Mouse (Mus musculus) kidney, embryonic 15.5 days (tissue): ENCODE results near the gene Gm29666. TPM values are rescaled to one million over a fixed set of nuclear protein-coding genes. Genes with fewer than 3 reads are reported as not detected.
"Not testable (repeated sequence)": the region's sequence is repeated elsewhere in the genome, so short reads cannot be mapped to it uniquely, and the experiment has no call there.

ENCODE experiments used
- ATAC-seq: fragments of 200-750 bp; cut with Nextera tagmentation; replicated peaks from 2 replicates; pipeline ENCODE4 v1.8.0; 2017; ENCODE audit warnings: moderate TSS enrichment; ENCODE audit not compliant: low FRiP score
- H3K27ac ChIP-seq: fragments of 300-500 bp; sonication (generic); 2 replicates; pipeline ENCODE4 v1.5.1; 2015; ENCODE audit warnings: mild to moderate bottlenecking, inconsistent platforms
- H3K27me3 ChIP-seq: fragments of 300-500 bp; sonication (generic); 2 replicates; pipeline ENCODE4 v1.6.1; 2015; ENCODE audit warnings: inconsistent platforms
- H3K36me3 ChIP-seq: fragments of 300-500 bp; sonication (generic); 2 replicates; pipeline ENCODE4 v1.6.1; 2015; ENCODE audit warnings: inconsistent platforms
- H3K4me1 ChIP-seq: fragments of 300-500 bp; sonication (generic); 2 replicates; pipeline ENCODE4 v1.6.1; 2015; ENCODE audit warnings: inconsistent platforms
- H3K4me2 ChIP-seq: fragments of 300-500 bp; sonication (generic); 2 replicates; pipeline ENCODE4 v1.6.1; 2015; ENCODE audit warnings: moderate library complexity, mild to moderate bottlenecking, inconsistent platforms
- H3K4me3 ChIP-seq: fragments of 300-500 bp; sonication (generic); replicated peaks from 2 replicates; pipeline ENCODE4 v1.5.1; 2015; ENCODE audit warnings: mild to moderate bottlenecking, inconsistent platforms
- H3K9ac ChIP-seq: fragments of 300-500 bp; sonication (generic); 2 replicates; pipeline ENCODE4 v1.6.1; 2015; ENCODE audit warnings: mild to moderate bottlenecking, inconsistent platforms
- H3K9me3 ChIP-seq: fragments of 300-500 bp; sonication (generic); replicated peaks from 2 replicates; pipeline ENCODE4 v1.6.1; 2016; ENCODE audit warnings: inconsistent platforms
- WGBS: fragments of 180-500 bp; shearing (Covaris S2); methylation state at CpG from one replicate; pipeline ENCODE4 v1.1.7; 2015; ENCODE audit warnings: mixed read lengths; 5-methylcytosine and 5-hydroxymethylcytosine counted together
- polyA plus RNA-seq: library from polyadenylated mRNA; unstranded; fragments of >200 nt; fragmentation: Nextera tagmentation; extraction: Ambion mirVana; gene quantifications from 2 replicates; pipeline ENCODE4 v1.2.1, GENCODE M21; 2015

The Gm29666 gene
- polyA plus RNA-seq, 1 experiment from 2014 or later, result 1.0 TPM

GRCm38 (mm10) chr15:84898077-84898476 lies 21.8 kb downstream of the Gm29666 start:
- Histone ChIP-seq H3K4me1 (peaks cover 11% of the 10 kb centered on the region; the same call in 1 of the 2 replicates), H3K9me3 (no peaks in the 10 kb centered on the region), H3K27me3 (no peaks in the 10 kb centered on the region), H3K4me2 (no peak overlapping the region), H3K9ac (no peak overlapping the region), H3K4me3 (no peak overlapping the region), H3K36me3 (no peaks in the 10 kb centered on the region), H3K27ac (no peak overlapping the region)
- 21% methylated on average over 7 of the region's 7 CpGs for WGBS
- ATAC-seq, result no peak

- no peak for ATAC-seq
- no peak overlapping the region for H3K27ac ChIP-seq
- H3K4me2 ChIP-seq, result no peak overlapping the region
- H3K4me1 ChIP-seq, result peaks cover 11% of the 10 kb centered on the region; the same call in 1 of the 2 replicates
- H3K9ac ChIP-seq, result no peak overlapping the region
- no peaks in the 10 kb centered on the region for H3K36me3 ChIP-seq
- H3K27me3 ChIP-seq, result no peaks in the 10 kb centered on the region
- no peak overlapping the region for H3K4me3 ChIP-seq
- H3K9me3 ChIP-seq, result no peaks in the 10 kb centered on the region
- 86% methylated on average over 1 of the region's 1 CpGs for WGBS
These were observed 23.2 kb downstream of the Gm29666 start for GRCm38 (mm10) chr15:84896664-84897063.

- H3K4me2 ChIP-seq, ATAC-seq, H3K27me3 ChIP-seq, H3K9ac ChIP-seq, H3K27ac ChIP-seq, H3K9me3 ChIP-seq, H3K36me3 ChIP-seq, H3K4me3 ChIP-seq: not testable (repeated sequence)
- WGBS, result 72% methylated on average over 10 of the region's 10 CpGs
- peaks cover 11% of the 10 kb centered on the region; the same call in 1 of the 2 replicates for H3K4me1 ChIP-seq
These were observed 23.6 kb downstream of the Gm29666 start for GRCm38 (mm10) chr15:84896216-84896615.

GRCm38 (mm10) chr15:84891658-84892057 lies 28.2 kb downstream of the Gm29666 start:
- ATAC-seq, result no peak
- H3K4me1 ChIP-seq, result no peaks in the 10 kb centered on the region
- no peak overlapping the region for H3K27ac ChIP-seq
- no peaks in the 10 kb centered on the region for H3K9me3 ChIP-seq
- WGBS, result 5% methylated on average over 3 of the region's 3 CpGs
- no peaks in the 10 kb centered on the region for H3K36me3 ChIP-seq
- H3K9ac ChIP-seq, result no peak overlapping the region
- H3K4me3 ChIP-seq, result no peak overlapping the region
- no peak overlapping the region for H3K4me2 ChIP-seq
- H3K27me3 ChIP-seq, result no peaks in the 10 kb centered on the region

GRCm38 (mm10) chr15:84891246-84891645 lies 28.6 kb downstream of the Gm29666 start:
- Histone ChIP-seq H3K4me3 (no peak overlapping the region), H3K4me2 (no peak overlapping the region), H3K9ac (no peak overlapping the region), H3K36me3 (no peaks in the 10 kb centered on the region), H3K27ac (no peak overlapping the region), H3K9me3 (no peaks in the 10 kb centered on the region), H3K27me3 (no peaks in the 10 kb centered on the region), H3K4me1 (no peaks in the 10 kb centered on the region)
- WGBS, result 56% methylated on average over 3 of the region's 3 CpGs
- ATAC-seq, result no peak

- H3K4me3 ChIP-seq, result no peak overlapping the region
- no peak for ATAC-seq
- no peaks in the 10 kb centered on the region for H3K27me3 ChIP-seq
- no peak overlapping the region for H3K4me2 ChIP-seq
- 81% methylated on average over 12 of the region's 12 CpGs for WGBS
- H3K27ac ChIP-seq, result no peak overlapping the region
- H3K9me3 ChIP-seq, result no peaks in the 10 kb centered on the region
- H3K9ac ChIP-seq, result no peak overlapping the region
- H3K36me3 ChIP-seq, result no peaks in the 10 kb centered on the region
- H3K4me1 ChIP-seq, result no peaks in the 10 kb centered on the region
These were observed 31.8 kb downstream of the Gm29666 start for GRCm38 (mm10) chr15:84888066-84888465.

GRCm38 (mm10) chr15:84877029-84877815 lies 42.6 kb downstream of the Gm29666 start:
- Histone ChIP-seq H3K27ac (no peak overlapping the region), H3K4me1 (no peaks in the 10 kb centered on the region), H3K36me3 (no peaks in the 10 kb centered on the region), H3K4me3 (no peak overlapping the region), H3K9me3 (no peaks in the 10 kb centered on the region), H3K4me2 (no peak overlapping the region), H3K27me3 (no peaks in the 10 kb centered on the region), H3K9ac (no peak overlapping the region)
- WGBS, result 74% methylated on average over 12 of the region's 12 CpGs
- ATAC-seq, result no peak

GRCm38 (mm10) chr15:84873867-84874266 lies 46.0 kb downstream of the Gm29666 start:
- H3K4me1 ChIP-seq, result no peaks in the 10 kb centered on the region
- no peaks in the 10 kb centered on the region for H3K9me3 ChIP-seq
- 73% methylated on average over 4 of the region's 4 CpGs for WGBS
- no peak overlapping the region for H3K27ac ChIP-seq
- no peak overlapping the region for H3K4me3 ChIP-seq
- H3K36me3 ChIP-seq, result no peaks in the 10 kb centered on the region
- no peaks in the 10 kb centered on the region for H3K27me3 ChIP-seq
- H3K9ac ChIP-seq, result no peak overlapping the region
- H3K4me2 ChIP-seq, result no peak overlapping the region
- ATAC-seq, result no peak

GRCm38 (mm10) chr15:84873079-84873478 lies 46.8 kb downstream of the Gm29666 start:
- no peak for ATAC-seq
- Histone ChIP-seq H3K4me2 (no peak overlapping the region), H3K36me3 (no peaks in the 10 kb centered on the region), H3K4me3 (no peak overlapping the region), H3K9me3 (no peaks in the 10 kb centered on the region), H3K9ac (no peak overlapping the region), H3K4me1 (no peaks in the 10 kb centered on the region), H3K27me3 (no peaks in the 10 kb centered on the region), H3K27ac (no peak overlapping the region)
- WGBS, result 88% methylated on average over 11 of the region's 11 CpGs

GRCm38 (mm10) chr15:84871802-84872201 lies 48.0 kb downstream of the Gm29666 start:
- 87% methylated on average over 3 of the region's 3 CpGs for WGBS
- H3K27me3 ChIP-seq, result no peaks in the 10 kb centered on the region
- H3K4me3 ChIP-seq, result no peak overlapping the region
- no peaks in the 10 kb centered on the region for H3K4me1 ChIP-seq
- no peaks in the 10 kb centered on the region for H3K9me3 ChIP-seq
- no peak overlapping the region for H3K9ac ChIP-seq
- no peak for ATAC-seq
- H3K4me2 ChIP-seq, result no peak overlapping the region
- no peak overlapping the region for H3K27ac ChIP-seq
- H3K36me3 ChIP-seq, result no peaks in the 10 kb centered on the region

- Histone ChIP-seq H3K9me3 (no peaks in the 10 kb centered on the region), H3K9ac (no peak overlapping the region), H3K36me3 (no peaks in the 10 kb centered on the region), H3K4me2 (no peak overlapping the region), H3K27ac (no peak overlapping the region), H3K4me3 (no peak overlapping the region), H3K4me1 (peaks cover 3% of the 10 kb centered on the region), H3K27me3 (peaks cover 4% of the 10 kb centered on the region; the same call in 1 of the 2 replicates)
- no peak for ATAC-seq
- WGBS, result 84% methylated on average over 8 of the region's 8 CpGs
These were observed 57.9 kb downstream of the Gm29666 start for GRCm38 (mm10) chr15:84861911-84862310.
